Mouse (Mus musculus) liver, adult 2 months (tissue): Measurements from ENCODE around the gene BC028528.

Experiments
- CTCF ChIP-seq: fragments of 200-500 bp; IDR thresholded peaks from 2 replicates; pipeline ENCODE4 v1.5.1; 2011; ENCODE audit warnings: low read depth, low read length, control low read depth
- POLR2A ChIP-seq: fragments of 200-500 bp; IDR thresholded peaks from 2 replicates; pipeline ENCODE4 v1.6.1; 2011; ENCODE audit warnings: low read length, control low read depth; ENCODE audit not compliant: insufficient read depth; ENCODE audit errors: extremely low read depth

DNA sequence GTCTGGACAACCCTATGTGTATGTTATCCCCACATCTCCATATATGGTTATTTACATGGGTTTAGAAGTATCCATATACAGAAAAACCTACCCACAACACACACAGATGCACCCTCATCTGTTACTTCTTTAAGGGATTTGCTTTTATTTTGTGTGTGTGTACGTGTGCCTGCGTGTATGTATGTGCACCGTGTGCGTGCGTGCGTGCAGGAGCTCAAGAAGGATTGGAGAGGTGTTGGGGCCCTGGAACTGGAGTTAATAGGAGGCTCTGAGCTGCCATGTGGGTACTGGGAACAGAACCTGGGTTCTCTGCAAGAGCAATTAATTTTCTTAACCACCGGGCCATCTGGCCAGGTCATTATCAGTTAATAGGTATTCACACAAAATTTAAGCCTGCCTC lies 19.8 kb downstream of the BC028528 start:
- TF ChIP-seq POLR2A (no peak), CTCF (no peak)
